Mouse (Mus musculus): ENCODE results near the gene Scd1.

Gene Scd1

DNA sequence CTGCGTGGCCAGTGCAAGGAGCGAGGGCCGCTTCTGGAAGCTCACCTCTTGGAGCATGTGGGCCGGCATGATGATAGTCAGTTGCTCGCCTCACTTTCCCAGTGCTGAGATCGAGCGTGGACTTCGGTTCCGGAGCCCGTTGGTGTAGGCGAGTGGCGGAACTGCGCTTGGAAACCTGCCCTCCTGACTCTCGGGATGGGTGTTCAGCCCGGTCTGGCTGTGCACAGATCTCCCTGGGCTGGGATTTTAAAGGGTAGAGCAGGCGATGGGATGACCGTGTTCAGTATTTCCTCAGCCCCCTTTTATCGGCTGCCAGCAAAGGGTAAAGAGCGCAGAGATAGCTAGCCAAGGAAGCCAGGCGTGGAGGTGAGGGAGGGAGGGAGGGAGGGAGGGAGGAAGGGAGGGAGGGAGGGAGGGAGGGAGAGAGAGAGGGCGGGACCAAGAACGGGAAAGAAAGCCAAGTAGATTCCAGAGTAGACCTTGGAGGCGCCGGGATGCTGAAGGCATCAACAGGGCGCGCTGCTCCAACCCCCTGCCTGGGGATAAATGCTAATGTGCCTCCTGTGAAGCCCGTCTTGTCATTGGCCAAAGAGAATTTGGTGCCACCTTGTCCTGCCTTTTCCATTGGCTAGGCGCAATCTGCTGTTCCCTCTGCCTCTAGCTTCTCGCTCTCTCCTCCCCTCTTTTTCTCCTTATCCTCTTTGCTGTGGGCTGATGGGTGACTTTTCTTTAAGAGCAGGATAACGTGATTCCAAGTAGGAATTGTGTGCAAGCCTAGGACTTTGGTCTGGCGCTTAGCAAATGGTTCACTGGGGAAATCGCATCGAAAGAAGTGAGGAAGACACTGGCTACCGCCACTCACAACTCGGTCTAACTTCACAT lies at the start of gene Scd1:
TSS of gene Scd1 (minus strand) at position 539 of the 882 bp plus-strand sequence.
- peak; percentile 78 for DNase-seq

DNA sequence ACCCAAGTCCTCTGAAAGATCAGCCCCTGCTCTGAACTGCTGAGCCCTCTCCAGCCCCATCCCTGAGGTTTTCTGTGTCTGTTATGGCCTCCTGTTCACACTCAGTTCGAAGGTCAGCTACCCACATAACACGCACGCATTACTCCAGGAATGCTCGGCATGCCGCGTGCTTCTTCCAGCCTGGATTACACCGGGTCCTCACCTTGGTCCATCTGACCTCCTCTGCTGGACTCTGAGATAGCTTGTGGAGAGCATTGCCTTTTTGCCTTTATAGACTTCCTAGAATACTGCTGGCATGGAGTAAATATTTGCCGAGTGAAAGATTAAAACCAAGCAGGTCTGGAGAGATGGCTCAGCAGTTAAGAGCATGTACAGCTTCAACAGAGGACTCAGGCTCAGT lies 47.7 kb upstream of the Scd1 start:
- no peak for DNase-seq

DNA sequence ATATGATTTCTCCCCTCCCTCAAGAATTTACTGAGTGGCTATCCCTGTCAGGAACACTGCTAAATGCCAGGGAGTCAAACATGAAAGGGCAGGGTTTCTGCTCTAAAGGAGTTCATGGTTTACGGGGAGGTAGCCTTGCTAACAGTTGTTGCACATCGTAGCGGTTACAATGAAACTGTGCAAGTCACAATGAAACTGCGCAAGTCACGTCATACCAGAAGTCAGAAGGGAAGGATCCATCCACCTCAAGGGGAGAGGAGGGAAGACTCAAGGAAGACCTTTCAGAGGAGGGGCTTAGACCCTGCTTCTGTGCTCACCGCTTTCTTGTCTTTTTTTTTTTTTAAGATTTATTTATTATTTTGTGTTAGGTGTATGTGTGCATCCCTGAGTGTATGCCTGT lies 47.2 kb upstream of the Scd1 start:
- no peak for DNase-seq

DNA sequence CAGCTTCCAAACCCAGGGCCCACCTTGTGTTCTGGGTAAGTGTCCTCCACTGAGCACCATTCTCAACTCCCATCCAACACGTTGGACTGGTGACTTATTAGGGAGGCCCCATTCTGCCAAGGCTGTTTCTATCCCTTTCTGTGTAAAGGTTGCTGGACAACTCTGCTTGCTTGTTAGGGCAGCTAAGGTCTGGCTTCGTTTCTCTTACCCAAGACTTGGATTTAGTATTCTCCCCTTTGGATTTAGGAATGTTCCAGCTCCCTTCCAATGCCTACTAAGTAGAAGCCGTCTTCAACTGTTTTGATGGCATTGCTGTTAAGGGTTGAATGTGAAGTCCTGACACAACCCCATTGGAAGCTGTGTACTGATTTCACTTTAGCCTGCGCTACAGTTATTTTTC lies 40.2 kb upstream of the Scd1 start:
- no peak for DNase-seq

DNA sequence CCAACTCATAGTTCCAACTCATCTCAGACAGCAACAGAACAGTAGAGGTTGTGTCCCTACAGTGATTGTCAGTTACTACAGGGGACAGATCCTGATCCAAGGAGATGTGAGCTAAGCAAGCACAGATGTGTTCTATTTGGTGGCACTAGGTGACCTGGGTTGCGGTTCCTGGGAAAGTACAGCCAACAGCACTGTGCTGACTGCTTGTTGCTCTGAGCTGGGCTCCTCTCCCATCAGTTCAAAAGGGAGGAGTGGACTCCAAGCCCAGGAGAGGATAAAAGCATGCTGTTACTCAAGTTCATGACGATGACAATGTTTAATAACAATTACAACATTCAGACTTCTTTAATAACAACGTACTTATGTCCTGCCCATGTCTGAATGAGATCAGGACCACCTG lies 38.1 kb upstream of the Scd1 start:
- DNase-seq = no peak

DNA sequence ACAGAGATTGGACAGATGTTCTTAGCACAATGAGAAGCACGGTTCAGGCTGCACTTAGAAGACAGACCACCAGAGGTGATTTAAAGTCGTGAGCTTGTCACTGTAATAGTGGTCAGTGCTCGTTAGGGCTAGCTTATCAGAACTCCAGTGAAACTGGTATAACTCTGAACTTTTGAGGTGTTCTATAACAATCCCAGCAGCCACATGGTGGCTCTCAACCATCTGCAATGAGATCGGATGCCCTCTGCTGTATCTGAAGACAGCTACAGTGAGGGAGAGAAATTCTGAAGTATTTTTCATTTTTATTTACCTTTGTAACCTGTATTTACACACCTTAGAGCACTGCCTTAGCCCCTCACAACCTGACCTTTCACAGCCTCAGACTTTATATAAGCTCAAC lies 31.6 kb upstream of the Scd1 start:
- no peak for DNase-seq

DNA sequence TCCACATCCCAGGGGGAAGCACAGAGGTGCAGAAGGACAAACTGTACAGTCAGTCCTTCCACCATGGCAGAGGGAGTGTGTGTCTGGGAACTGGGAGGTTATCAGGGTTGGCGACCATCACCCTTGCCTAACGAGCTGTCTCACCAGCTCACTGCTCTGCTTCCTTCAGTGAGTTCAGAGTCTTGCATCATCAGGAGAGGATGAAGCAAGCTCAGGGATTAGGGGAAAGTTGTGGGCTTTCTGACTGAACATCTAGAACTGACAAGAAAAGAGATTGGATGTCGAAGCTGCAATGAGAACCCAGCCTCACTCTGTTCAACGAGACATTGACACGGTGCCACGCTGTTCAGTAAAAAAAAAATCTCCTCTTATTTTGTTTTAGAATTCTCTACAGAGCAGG lies 30.3 kb upstream of the Scd1 start:
- DNase-seq = no peak

DNA sequence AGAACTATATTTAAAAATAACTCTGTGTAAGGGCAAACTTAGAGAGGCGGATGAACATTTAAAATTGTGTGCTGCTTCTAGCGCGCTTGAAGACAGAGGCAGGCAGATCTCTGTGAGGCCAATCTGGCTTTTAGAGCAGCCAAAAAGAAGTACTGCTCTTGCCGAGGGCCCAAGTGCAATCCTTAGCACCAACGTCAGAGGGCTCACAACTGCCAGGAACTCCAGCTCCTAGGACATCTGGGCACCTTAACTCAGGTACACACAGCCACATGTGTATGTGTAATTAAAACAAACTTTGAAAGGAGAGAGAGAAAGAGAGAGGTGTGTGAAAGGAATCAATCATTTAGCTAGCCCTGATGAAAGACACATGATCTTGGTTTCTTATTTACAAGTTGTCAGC lies 24.4 kb upstream of the Scd1 start:
- no peak for DNase-seq

DNA sequence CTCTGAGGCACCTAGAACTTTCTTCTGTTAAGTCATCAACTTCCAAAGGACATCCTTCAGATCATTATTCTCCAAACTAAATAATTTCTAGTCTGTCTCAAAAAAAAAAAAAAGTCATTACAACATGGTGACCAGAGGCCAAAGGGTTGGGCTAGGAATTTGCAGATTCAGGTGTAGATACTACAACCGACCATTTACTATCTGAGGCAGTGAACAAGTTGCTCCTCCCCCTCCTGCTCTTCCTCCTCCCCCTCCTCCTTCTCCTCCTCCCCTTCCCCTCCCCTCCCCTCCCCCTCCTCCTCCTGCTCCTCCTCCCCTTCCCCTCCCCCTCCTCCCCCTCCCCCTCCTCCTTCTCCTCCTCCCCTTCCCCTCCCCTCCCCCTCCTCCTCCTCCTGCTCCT lies 20.0 kb upstream of the Scd1 start:
- DNase-seq = no peak

DNA sequence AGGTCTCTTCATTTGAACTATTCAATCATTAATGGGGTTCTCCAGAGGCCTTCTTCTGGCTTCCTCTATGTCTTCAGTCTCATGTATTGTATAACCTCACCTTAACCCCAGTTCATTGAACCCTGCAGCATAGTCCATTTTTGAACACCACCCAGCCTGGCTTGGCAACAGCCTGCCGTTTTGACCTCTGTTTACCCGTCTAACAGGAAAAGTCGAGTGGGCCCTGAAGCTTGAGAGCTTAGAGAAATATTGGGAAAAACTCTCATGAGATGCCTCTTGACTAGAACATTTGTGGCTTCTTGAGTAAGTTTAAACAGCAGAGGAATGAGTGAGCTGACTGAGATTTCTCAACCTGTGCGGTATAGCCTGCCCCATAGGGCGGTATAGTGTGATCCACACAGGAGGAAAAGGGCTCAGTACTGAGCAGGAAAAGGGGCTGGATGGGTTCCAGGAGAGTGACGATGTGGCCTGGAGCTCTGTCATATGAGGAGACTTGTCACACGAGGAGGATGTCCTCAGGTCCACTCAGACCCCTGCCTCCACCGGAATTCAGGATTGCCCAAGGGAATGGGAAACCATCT lies 14.5 kb upstream of the Scd1 start:
- DNase-seq = no peak

DNA sequence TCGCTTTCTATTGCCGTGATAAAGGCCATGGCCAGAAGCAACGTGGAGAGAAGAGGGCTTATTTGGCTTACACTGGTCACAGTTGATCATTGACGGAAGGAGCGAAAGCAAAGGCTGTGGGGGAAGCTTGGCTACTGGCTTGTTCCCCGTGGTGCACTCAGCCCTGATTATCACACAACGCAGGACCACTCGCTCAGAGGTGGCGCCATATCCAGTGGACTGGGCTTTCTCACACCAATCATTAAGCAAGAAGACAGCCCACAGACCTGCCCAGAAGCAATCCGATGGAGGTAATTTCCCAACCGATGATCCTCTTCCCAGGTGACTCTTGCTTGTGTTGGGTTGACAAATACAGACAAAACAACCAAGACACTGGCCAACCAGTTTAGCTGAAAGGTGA lies 11.9 kb upstream of the Scd1 start:
- no peak for DNase-seq

DNA sequence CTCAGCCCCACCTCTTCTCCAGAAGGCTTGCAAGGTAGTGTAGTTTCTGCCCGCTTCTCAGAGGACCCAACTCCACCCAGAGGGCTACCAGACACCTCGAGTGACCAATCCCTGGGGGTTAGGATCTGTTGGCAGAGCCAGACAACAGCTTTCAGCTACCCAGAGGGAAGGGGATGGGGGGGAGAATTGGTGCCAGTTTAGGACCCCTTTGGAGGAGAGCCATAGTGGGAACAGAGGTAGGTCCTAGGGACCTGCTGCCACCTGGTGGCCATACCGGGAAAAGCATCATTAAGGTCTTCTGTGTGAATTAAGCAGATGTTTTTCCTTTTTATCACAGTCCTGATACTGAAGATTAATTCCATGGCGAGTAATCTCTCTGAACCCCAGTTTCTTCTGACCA lies 11.3 kb upstream of the Scd1 start:
- peak; percentile 74 for DNase-seq

DNA sequence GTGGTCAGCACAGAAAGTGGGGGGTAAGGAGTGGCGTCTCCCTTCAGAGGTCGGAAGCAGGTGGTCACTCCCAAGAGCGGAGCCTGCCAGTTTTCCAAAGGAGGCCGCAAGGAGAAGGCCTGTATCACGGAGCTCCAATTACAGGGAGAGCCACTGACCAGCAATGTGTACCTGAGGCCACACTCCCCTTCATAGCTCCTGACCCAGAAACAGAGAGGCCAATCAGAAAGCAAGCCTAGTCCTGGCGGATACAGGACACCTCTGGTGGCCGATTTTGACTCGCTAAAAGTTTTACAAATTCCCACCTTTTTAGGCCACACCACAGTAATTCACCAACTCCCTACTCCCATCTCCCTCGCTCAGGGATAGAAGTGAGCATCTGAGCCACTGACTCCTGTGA lies 10.9 kb upstream of the Scd1 start:
- DNase-seq = no peak

DNA sequence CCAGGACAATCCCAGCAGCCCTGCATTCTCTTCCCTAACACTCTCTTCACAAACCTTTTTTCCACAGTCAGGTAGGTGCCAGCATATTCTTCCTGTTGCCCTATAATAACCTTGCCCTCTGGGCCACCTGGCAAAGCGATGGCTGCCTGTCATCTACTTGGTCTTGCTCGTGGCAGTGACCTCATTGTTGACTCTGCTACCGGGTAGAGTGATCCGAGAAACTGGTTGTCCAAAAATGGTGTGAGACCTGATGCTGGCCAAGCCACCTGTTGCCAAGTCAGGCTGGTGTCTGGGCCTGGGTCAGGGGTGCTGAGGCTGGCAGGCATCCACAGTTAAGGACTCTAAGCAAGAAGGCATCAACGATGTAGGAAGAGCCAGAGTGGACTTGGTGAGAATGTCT lies 10.4 kb upstream of the Scd1 start:
- DNase-seq = no peak

DNA sequence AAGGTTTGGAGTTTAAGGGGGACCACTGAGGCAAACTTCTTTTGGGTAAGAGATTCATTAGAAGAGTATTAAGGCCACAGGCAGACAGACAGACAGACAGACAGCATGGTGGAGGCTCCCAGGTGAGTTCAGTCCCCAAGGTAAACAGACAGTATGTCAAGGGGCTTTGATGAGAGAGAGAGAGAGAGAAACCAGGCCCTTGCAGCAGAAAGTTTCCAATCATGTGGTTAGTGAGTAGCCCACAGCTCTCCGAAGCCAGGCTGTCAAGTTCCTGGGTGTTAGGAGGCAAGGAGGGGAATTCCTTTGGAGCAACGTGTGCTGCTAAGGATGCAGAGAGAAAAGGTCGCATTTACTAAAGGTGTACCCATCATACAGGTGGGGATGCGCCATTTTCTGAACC lies 9.8 kb upstream of the Scd1 start:
- no peak for DNase-seq

DNA sequence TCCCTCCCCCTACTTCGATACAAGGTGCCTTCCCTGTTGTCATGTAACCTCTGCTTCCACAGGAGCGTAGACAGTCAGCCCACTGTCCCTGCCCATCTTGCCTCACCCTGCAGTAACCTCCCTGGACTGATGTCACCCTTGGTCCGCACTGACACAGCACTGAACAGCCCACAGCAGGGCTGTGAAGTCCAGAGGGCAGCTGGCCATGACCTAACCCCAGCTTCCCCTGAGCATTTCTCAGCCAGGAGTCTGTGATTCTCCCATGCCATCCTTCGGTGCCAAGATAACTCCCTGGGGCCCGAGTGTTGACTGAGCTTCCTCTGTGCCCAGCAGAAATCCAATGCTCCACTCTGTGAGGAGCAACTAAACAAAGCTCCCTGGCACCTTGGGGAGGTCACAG lies 8.6 kb upstream of the Scd1 start:
- no peak for DNase-seq

DNA sequence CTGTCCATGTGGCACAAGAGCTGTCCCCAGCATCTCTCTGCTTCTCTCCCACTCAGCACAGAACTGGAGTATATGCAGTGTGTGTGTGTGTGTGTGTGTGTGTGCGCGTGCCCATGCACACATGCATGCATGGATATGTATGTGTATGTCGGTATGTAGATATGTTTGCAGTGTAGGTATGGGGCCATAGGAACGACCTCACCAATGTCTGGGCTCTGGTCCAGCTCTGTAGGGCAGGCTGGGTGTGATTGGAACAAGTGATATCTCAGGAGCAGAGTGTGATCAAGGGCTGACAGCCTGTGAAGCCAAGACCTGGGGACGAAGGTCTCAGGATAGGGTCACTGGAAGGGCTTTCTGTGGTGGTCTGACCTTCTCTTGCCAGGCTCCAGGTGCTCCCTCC lies 7.8 kb upstream of the Scd1 start:
- no peak for DNase-seq

DNA sequence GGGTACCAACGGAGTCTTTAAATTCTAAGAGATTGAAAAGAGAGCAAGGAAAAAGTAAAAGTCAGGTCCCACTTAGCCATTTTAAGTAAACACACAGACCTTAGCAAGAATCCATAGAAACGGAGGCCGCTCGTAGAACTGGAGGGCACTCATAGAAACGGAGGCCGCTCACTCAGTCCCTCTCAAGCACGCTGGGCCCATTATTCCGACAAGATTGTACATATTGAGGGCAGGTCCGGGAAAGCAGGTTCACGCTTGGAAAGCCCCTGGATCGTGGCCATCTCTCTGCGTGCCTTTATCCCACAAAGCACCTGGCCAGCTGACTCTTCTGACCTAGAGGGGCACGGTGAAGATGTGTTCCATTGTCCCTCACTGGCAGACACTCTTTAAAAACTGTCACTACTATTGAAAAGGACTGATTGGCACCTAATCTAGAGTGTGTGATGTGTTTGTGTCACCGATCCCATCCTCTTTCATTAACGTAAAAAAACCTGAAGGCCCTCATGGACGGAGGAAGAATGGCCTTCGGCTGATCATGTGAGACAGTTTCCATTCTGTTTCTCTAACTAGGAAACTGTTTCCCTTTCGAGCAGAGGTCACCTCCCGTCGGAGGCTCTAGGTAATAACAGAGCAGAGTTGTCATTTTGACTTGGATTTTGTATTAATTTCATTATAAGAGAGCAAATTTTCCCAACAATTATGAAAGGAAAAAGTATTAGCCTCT lies 2.8 kb upstream of the Scd1 start:
- DNase-seq = no peak

DNA sequence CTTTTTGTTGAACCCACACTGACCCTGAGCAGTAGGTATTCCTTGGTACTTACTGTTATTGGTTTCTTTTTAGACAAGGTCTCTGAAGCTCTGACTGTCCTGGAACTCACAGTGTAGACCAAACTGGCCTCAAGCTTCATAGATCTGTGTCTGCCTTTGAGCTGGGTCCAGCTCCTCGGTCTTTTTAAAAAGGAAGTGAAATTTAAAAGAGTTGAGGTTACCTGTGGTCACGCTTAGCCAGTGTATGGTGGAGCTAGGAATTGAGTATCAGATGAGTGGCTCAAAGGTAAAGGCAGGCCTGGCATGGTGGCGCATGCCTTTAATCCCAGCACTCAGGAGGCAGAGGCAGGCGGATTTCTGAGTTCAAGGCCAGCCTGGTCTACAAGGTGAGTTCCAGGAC lies 916 bp upstream of the Scd1 start:
- no peak for DNase-seq

DNA sequence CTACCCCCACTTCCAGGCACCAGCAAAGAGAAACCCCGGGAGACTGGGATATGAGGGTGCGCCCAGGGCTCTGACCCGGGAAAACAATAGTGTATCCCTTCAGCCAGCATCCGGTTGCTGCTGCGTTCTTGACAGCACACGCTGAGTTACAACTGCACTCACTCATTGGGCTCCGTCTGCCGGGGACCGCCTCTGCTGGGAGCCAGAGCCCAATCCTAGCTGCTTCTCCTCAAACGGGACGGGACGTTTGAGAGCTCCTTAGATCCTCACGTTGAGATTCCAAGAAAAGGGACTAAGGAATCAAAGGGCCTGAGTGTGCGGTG lies 505 bp upstream of the Scd1 start:
- peak; percentile 64 for DNase-seq

DNA sequence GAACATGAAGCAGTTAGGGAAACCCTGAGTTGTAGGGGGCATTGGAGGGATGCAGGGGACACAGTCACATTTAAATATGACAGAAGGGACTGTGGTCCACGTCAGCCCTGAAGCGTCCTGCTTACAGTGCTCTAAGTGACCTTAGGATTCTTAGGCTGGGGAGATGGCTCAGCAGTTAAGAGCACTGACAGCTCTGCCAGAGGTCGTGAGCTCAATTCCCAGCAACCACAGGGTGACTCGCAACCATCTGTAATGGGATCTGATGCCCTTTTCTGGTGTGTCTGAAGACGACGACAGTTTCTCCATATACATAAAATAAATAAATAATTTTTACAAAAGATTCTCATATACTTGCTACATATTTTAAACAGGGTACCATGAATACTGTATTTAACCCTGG lies 4.1 kb downstream of the Scd1 start:
- DNase-seq = no peak

DNA sequence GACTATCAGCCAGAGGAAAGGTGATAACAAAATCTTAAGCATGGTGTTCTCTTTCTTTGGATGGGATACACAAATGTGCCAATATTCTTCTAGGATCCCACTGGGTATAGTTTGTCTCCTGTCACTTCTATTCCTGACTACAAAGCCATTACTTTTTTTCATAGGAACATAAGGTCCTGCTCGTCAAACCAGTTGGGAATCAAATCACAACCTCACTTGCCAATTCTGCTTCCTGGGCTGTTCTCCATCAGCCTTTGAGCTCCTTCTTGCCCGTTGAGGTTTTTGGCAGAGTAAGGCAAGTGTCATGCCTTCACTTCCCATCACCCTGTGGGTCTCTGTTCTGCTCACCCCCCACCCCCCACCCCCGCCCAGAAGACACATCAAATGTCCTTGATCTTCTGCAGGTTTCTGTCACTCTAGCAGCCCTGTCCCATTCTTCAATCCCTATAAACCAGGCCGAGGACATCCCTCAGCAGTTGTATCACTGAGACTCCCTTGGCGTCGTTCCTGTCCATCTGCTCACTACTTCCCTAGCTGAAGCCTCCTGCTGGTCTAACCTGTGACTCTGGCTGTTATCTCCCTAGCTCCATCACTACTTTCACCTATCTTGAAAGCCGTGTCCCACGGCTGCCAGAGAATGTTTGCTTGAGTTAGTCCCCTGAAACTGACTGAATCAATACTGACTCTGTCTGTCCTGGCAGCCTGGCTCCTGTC lies 7.0 kb downstream of the Scd1 start:
- no peak for DNase-seq

DNA sequence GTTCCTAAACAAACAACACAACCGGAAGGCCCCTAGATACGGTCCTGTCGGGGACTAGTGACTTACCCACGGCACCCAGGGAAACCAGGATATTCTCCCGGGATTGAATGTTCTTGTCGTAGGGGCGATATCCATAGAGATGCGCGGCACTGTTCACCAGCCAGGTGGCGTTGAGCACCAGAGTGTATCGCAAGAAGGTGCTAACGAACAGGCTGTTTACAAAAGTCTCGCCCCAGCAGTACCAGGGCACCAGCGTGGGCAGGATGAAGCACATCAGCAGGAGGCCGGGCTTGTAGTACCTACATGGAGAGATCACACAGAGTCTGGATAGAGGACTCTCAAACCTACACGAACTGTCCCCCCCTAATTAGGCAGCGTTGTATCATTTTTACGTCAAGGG lies 7.6 kb downstream of the Scd1 start:
- no peak for DNase-seq

DNA sequence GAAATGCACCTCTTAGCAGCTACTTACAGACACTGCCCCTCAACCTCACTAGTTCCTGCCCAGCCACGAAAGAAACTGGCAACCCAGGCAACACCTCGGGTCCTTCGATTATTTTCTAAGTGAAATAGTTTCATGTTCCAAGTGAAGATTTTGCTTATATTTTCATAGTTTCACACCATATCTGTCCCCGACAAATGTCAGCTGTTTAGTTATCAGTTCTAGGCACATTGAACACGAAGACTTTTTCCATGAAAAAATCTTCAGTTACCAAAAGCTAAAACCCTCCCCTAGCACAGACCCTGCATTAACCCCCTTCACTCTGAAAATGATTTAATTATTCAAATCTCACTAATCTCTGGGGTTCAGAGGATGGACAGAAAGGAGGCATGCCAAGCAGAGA lies 10.9 kb downstream of the Scd1 start:
- no peak for DNase-seq
